Mouse (Mus musculus) lung, postnatal 0 days (tissue): ENCODE data around the gene Ifi35.

ENCODE experiments used
- CTCF ChIP-seq: IDR thresholded peaks from 2 replicates; pipeline ENCODE4 v1.5.1; 2016; ENCODE audit warnings: antibody characterized with exemption, mild to moderate bottlenecking
- EP300 ChIP-seq: IDR thresholded peaks from 2 replicates; pipeline ENCODE4 v1.6.1; 2016; ENCODE audit warnings: antibody characterized with exemption, mild to moderate bottlenecking, control low read depth

DNA sequence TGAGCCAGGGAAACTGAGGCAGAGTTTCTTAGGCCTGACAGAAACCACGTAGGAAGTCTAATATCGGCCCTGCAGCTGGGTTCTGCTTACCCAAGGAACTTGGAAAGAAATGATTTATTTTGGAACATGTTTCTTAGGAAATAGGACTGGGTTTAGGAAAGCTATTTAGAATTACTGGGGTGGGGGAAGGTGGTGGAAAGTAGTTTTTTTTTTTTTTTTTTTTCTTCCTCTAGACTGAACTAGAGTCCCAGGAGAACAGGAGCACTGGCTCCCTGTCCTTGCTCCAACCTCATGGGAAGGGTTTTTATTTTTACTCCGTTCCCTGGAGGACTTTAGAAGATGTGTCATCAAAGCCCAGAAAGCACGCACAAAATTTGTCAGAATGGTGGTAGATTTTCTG, 20.9 kb downstream of the Ifi35 start:
- TF ChIP-seq CTCF (no peak), EP300 (no peak)
